Mouse (Mus musculus) CD4-positive, CD25-positive, alpha-beta regulatory T cell, adult 4 months (primary cell): ENCODE results near the gene Rel. TPM values are rescaled to one million over a fixed set of nuclear protein-coding genes. Genes with fewer than 3 reads are reported as not detected.
A peak's percentile ranks its signal among the peaks of the same experiment; 100 is the strongest.

Source experiments
- ATAC-seq: one replicate; pipeline ENCODE4 v1.8.0; 2017
- polyA plus RNA-seq, 2 experiments: library from polyadenylated mRNA; unstranded; fragments of 100-300 nt; shearing (Covaris generic); gene quantifications; one replicate each; pipeline ENCODE4 v1.2.1; 2017

Rel gene
- polyA plus RNA-seq, 2 experiments from 2014 or later = 24.2 to 25.8 TPM

- ATAC-seq = no peak
Measured at GRCm38 (mm10) chr11:23741386-23741785, 29.4 kb downstream of the Rel start.

- ATAC-seq = no peak
Measured at GRCm38 (mm10) chr11:23740895-23741294, 29.9 kb downstream of the Rel start.

GRCm38 (mm10) chr11:23735820-23736470 lies 34.8 kb downstream of the Rel start:
- no peak for ATAC-seq

- ATAC-seq = no peak
Measured at GRCm38 (mm10) chr11:23734749-23735286, 36.0 kb downstream of the Rel start.

GRCm38 (mm10) chr11:23732840-23733239 lies 37.9 kb downstream of the Rel start:
- ATAC-seq = no peak

GRCm38 (mm10) chr11:23730120-23730519 lies 40.6 kb downstream of the Rel start:
- no peak for ATAC-seq

GRCm38 (mm10) chr11:23728186-23728585 lies 42.6 kb downstream of the Rel start:
- no peak for ATAC-seq

GRCm38 (mm10) chr11:23726441-23726840 lies 44.3 kb downstream of the Rel start:
- no peak for ATAC-seq

- ATAC-seq = no peak
Measured at GRCm38 (mm10) chr11:23725850-23726249, 44.9 kb downstream of the Rel start.

- ATAC-seq = no peak
Measured at GRCm38 (mm10) chr11:23722326-23722725, 48.4 kb downstream of the Rel start.

GRCm38 (mm10) chr11:23719825-23720224 lies 50.9 kb downstream of the Rel start:
- ATAC-seq = no peak

- ATAC-seq = no peak
Measured at GRCm38 (mm10) chr11:23718856-23719255, 51.9 kb downstream of the Rel start.

GRCm38 (mm10) chr11:23712299-23712698 lies 58.5 kb downstream of the Rel start:
- no peak for ATAC-seq

GRCm38 (mm10) chr11:23704604-23705294 lies 66.0 kb downstream of the Rel start:
- ATAC-seq = no peak

- no peak for ATAC-seq
Measured at GRCm38 (mm10) chr11:23701831-23702230, 68.9 kb downstream of the Rel start.

- ATAC-seq = peak; percentile 95
Measured at GRCm38 (mm10) chr11:23699414-23700095, 71.2 kb downstream of the Rel start.

GRCm38 (mm10) chr11:23698526-23698925 lies 72.2 kb downstream of the Rel start:
- no peak for ATAC-seq

GRCm38 (mm10) chr11:23695847-23696246 lies 74.9 kb downstream of the Rel start:
- ATAC-seq = no peak

- ATAC-seq = no peak
Measured at GRCm38 (mm10) chr11:23693286-23693685, 77.5 kb downstream of the Rel start.

- ATAC-seq = no peak
Measured at GRCm38 (mm10) chr11:23688060-23688459, 82.7 kb downstream of the Rel start.
